Mouse (Mus musculus) heart, postnatal 0 days (tissue): ENCODE results near the gene Usp39. TPM values are rescaled to one million over a fixed set of nuclear protein-coding genes. Genes with fewer than 3 reads are reported as not detected.

ENCODE experiments used
- ATAC-seq: fragments of 200-750 bp; cut with Nextera tagmentation; 2 replicates; pipeline ENCODE4 v1.8.0; 2017; ENCODE audit warnings: low read depth, moderate number of reproducible peaks, moderate library complexity; ENCODE audit not compliant: insufficient read depth
- DNase-seq: peaks from one replicate; pipeline ENCODE4 v3.0.0-alpha.2; 2016; ENCODE audit warnings: low spot score
- H3K27ac ChIP-seq: fragments of 300-500 bp; sonication (generic); 2 replicates; pipeline ENCODE4 v1.5.1; 2014; ENCODE audit warnings: low read depth, mild to moderate bottlenecking
- H3K27me3 ChIP-seq: fragments of 300-500 bp; sonication (generic); 2 replicates; pipeline ENCODE4 v1.6.1; 2014; ENCODE audit warnings: low read length, mixed read lengths; ENCODE audit not compliant: control insufficient read depth, insufficient read depth
- H3K36me3 ChIP-seq: fragments of 300-500 bp; sonication (generic); replicated peaks from 2 replicates; pipeline ENCODE4 v1.6.1; 2014; ENCODE audit warnings: low read length, mixed read lengths; ENCODE audit not compliant: control insufficient read depth, insufficient read depth
- H3K4me1 ChIP-seq: fragments of 300-500 bp; sonication (generic); 2 replicates; pipeline ENCODE4 v1.6.1; 2014; ENCODE audit warnings: antibody characterized with exemption; ENCODE audit not compliant: control insufficient read depth, insufficient read depth
- H3K4me2 ChIP-seq: fragments of 300-500 bp; sonication (generic); 2 replicates; pipeline ENCODE4 v1.6.1; 2014; ENCODE audit warnings: low read depth, mild to moderate bottlenecking, low read length, moderate library complexity
- H3K4me3 ChIP-seq: fragments of 300-500 bp; sonication (generic); 2 replicates; pipeline ENCODE4 v1.5.1; 2014; ENCODE audit warnings: low read depth, low read length
- H3K9ac ChIP-seq: fragments of 300-500 bp; sonication (generic); replicated peaks from 2 replicates; pipeline ENCODE4 v1.6.1; 2014; ENCODE audit warnings: low read depth, low read length, mixed read lengths
- H3K9me3 ChIP-seq: fragments of 300-500 bp; sonication (generic); replicated peaks from 2 replicates; pipeline ENCODE4 v1.6.1; 2016; ENCODE audit warnings: low read length; ENCODE audit not compliant: control insufficient read depth
- CTCF ChIP-seq: IDR thresholded peaks from 2 replicates; pipeline ENCODE4 v1.5.1; 2016; ENCODE audit warnings: antibody characterized with exemption, control low read depth, low read depth
- EP300 ChIP-seq: IDR thresholded peaks from 2 replicates; pipeline ENCODE4 v1.6.1; 2016; ENCODE audit warnings: antibody characterized with exemption, low read depth
- WGBS: fragments of 180-500 bp; shearing (Covaris S2); extraction: QIAGEN DNeasy Blood & Tissue Kit; methylation state at CpG from one replicate; pipeline ENCODE4 v1.1.7; 2014; 5-methylcytosine and 5-hydroxymethylcytosine counted together
- polyA plus RNA-seq: library from polyadenylated mRNA; unstranded; fragments of >200 nt; fragmentation: Nextera tagmentation; extraction: Ambion mirVana; gene quantifications from 2 replicates; pipeline ENCODE4 v1.2.1, GENCODE M21; 2015
- total RNA-seq: library from RNA; depleted of rRNA; stranded (reverse); fragments of >200 nt; gene quantifications from 2 replicates; pipeline ENCODE4 v1.2.3, GENCODE M21; 2014; ENCODE audit warnings: low replicate concordance

Usp39 gene
- total and polyA plus RNA-seq, 2 experiments from 2014 or later, result 16.9 to 50.9 TPM

- peaks cover 34% of the 10 kb centered on the region for H3K4me1 ChIP-seq
- no peak overlapping the region for H3K9ac ChIP-seq
- H3K27ac ChIP-seq, result no peak overlapping the region
- no peak overlapping the region for H3K4me2 ChIP-seq
- no peak for TF ChIP-seq CTCF
- TF ChIP-seq EP300, result no peak
- H3K36me3 ChIP-seq, result peaks cover 26% of the 10 kb centered on the region
- DNase-seq (no peak), ATAC-seq (no peak)
- peaks cover 3% of the 10 kb centered on the region; the same call in 1 of the 2 replicates for H3K27me3 ChIP-seq
- 82% methylated on average over 4 of the region's 4 CpGs for WGBS
- H3K9me3 ChIP-seq, result no peaks in the 10 kb centered on the region
- H3K4me3 ChIP-seq, result no peak overlapping the region
These were observed 1.3 kb upstream of the Usp39 start for GRCm38 (mm10) chr6:72346261-72346660.

- H3K4me1 ChIP-seq, result peaks cover 34% of the 10 kb centered on the region
- peak overlapping the region; percentile 98 for H3K4me2 ChIP-seq
- no peaks in the 10 kb centered on the region for H3K9me3 ChIP-seq
- peak overlapping the region; percentile 89; the same call in 1 of the 2 replicates for H3K4me3 ChIP-seq
- no peak overlapping the region for H3K9ac ChIP-seq
- DNase-seq (no peak), ATAC-seq (no peak)
- H3K27me3 ChIP-seq, result peaks cover 3% of the 10 kb centered on the region; the same call in 1 of the 2 replicates
- no peak for TF ChIP-seq CTCF
- TF ChIP-seq EP300, result no peak
- peak overlapping the region; percentile 78; the same call in 1 of the 2 replicates for H3K27ac ChIP-seq
- 43% methylated on average over 6 of the region's 6 CpGs for WGBS
- H3K36me3 ChIP-seq, result peaks cover 21% of the 10 kb centered on the region
These were observed 649 bp upstream of the Usp39 start for GRCm38 (mm10) chr6:72345633-72346032.

GRCm38 (mm10) chr6:72344396-72345073 lies 449 bp downstream of the Usp39 start:
- TF ChIP-seq EP300 (no peak), CTCF (no peak)
- under 1% methylated on average over 42 of the region's 42 CpGs for WGBS
- H3K4me3 ChIP-seq, result peak overlapping the region; percentile 89
- H3K27me3 ChIP-seq, result peaks cover 3% of the 10 kb centered on the region; the same call in 1 of the 2 replicates
- peak; percentile 42 for ATAC-seq
- peaks cover 15% of the 10 kb centered on the region for H3K36me3 ChIP-seq
- peaks cover 34% of the 10 kb centered on the region for H3K4me1 ChIP-seq
- no peak for DNase-seq
- H3K27ac ChIP-seq, result peak overlapping the region; percentile 78
- peak overlapping the region; percentile 98 for H3K4me2 ChIP-seq
- no peaks in the 10 kb centered on the region for H3K9me3 ChIP-seq
- peak overlapping the region; percentile 93 for H3K9ac ChIP-seq

GRCm38 (mm10) chr6:72340481-72340880 lies 4.5 kb downstream of the Usp39 start:
- H3K36me3 ChIP-seq, result peaks cover 44% of the 10 kb centered on the region

GRCm38 (mm10) chr6:72333111-72333510 lies 11.9 kb downstream of the Usp39 start:
- DNase-seq (no peak), ATAC-seq (peak; percentile 64)
- 0 out of 2 replicates have a peak, but pooled peaks cover 4% of the 10 kb centered on the region for H3K4me1 ChIP-seq
- H3K36me3 ChIP-seq, result peaks cover 76% of the 10 kb centered on the region
- no peaks in the 10 kb centered on the region for H3K27me3 ChIP-seq
- H3K4me2 ChIP-seq, result no peak overlapping the region
- H3K9me3 ChIP-seq, result no peaks in the 10 kb centered on the region
- 0 out of 2 replicates have a peak, but pooled peaks have one; percentile 9 for TF ChIP-seq EP300
- no peak for TF ChIP-seq CTCF
- H3K9ac ChIP-seq, result no peak overlapping the region
- peak overlapping the region; percentile 57 for H3K27ac ChIP-seq
- H3K4me3 ChIP-seq, result no peak overlapping the region
- 47% methylated on average over 5 of the region's 5 CpGs for WGBS

More at GRCm38 (mm10) chr6:72340481-72340880, 4.5 kb downstream of the Usp39 start:
- ATAC-seq (no peak), DNase-seq (no peak)
- H3K4me1 ChIP-seq, result peaks cover 16% of the 10 kb centered on the region; the same call in 1 of the 2 replicates
- H3K4me3 ChIP-seq, result no peak overlapping the region
- no peak overlapping the region for H3K4me2 ChIP-seq
- H3K27me3 ChIP-seq, result no peaks in the 10 kb centered on the region
- no peaks in the 10 kb centered on the region for H3K9me3 ChIP-seq
- no peak overlapping the region for H3K27ac ChIP-seq
- 66% methylated on average over 2 of the region's 2 CpGs for WGBS
- TF ChIP-seq CTCF (no peak), EP300 (no peak)
- no peak overlapping the region for H3K9ac ChIP-seq
